Mouse (Mus musculus): Measurements from ENCODE around the gene Eps8l3.

- TF ChIP-seq POLR2A (IDR thresholded peaks at IDR 0.05; ENCODE audit: low read depth, low read length): no peak
- no peak for TF ChIP-seq CTCF (IDR thresholded peaks at IDR 0.05; ENCODE audit: extremely low read depth, insufficient read depth, insufficient read length, insufficient replicate concordance)
Measured at GRCm38 (mm10) chr3:107857646-107858045, 19.4 kb upstream of the Eps8l3 start.

Measured in spleen, adult 2 months (tissue).